Mouse (Mus musculus): Measurements from ENCODE around the gene Lpgat1.
A peak's percentile ranks its signal among the peaks of the same experiment; 100 is the strongest.

Gene Lpgat1

DNA sequence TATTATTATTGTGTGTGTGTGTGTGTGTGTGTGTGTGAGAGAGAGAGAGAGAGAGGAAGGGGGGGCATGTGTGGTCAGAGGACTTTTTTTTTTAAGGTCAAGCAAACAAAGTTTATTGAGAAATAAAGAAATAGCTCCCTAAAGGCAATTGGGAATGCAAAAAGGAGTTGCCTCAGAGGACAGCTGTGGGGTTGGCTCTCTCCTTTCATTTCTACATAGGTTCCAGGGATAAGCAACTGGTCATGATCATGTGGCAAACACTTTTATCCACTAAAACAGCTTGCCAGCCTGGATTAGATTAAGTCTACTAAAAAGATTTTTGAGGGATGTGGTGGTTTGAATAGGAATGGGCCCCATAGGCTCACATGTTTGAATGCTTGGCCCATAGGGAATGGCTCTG is 18.8 kb downstream of the Lpgat1 start:
- DNase-seq, result no peak

DNA sequence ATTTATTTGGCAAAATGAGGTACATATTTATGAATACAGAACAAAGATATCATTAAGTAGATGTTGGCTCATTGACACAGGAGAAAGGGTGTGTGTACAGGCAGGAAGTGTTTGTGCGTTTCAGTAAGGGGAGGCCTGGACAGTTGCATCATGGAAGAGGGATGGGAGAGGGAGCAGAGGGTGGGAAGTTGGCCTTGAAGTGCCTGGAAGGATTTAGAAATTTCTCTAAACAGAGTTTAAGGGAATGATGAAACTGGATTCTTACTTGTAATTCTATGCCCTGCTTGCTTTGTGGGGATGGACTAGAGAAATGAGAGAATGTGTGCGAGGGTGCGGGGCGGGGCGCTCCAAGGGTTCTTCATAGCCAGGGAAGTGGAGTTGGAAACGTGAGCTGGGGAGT is 20.2 kb downstream of the Lpgat1 start:
- no peak for DNase-seq

- no peak for DNase-seq
These were observed 21.1 kb downstream of the Lpgat1 start for GRCm38 (mm10) chr1:191738726-191739125.

DNA sequence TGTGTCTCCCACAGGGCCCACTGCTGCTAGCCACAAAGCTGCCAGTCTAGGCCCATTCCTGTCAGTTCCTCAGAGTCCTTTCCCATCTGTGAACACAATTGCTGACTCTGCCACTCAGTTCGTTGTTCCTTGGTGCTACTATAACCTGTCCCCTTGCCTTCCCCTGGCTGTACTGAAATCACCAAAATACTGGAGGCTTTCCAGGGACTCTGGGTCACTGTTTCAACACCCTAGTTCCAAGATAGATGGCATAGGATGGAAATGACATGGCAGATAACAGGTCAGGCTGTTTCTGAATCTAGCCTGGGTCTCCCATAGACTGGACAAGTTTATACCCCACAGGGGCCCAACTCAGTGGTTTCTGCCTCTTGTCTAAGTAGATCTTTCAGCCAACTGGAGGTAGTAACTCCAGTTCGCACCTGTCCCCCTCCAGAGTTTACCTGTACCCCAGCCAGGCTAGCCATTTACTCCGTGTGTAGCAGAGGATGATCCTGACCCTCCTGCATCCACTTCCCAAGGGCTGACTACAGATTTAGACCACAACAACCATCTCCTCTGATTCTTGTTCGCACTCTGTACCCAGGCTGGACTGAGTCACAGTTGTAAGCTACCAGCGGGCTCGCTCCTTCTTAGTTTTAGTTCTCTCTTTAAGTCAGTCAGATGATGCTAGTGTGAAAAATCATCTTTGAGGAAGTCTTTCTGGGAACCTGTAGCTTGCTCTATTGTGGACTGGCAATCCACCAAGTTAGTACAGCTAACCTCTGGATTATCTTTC is 23.1 kb downstream of the Lpgat1 start:
- no peak for DNase-seq

GRCm38 (mm10) chr1:191741635-191742034 is 24.0 kb downstream of the Lpgat1 start:
- no peak for DNase-seq

GRCm38 (mm10) chr1:191748431-191748830 is 30.8 kb downstream of the Lpgat1 start:
- DNase-seq, result peak; percentile 17

GRCm38 (mm10) chr1:191756520-191757199 is 39.0 kb downstream of the Lpgat1 start:
- no peak for DNase-seq

GRCm38 (mm10) chr1:191774106-191774505 is 56.5 kb downstream of the Lpgat1 start:
- DNase-seq, result no peak

GRCm38 (mm10) chr1:191775116-191775515 is 57.5 kb downstream of the Lpgat1 start:
- no peak for DNase-seq

- DNase-seq, result peak; percentile 51
These were observed 59.9 kb downstream of the Lpgat1 start for GRCm38 (mm10) chr1:191777521-191777920.

DNA sequence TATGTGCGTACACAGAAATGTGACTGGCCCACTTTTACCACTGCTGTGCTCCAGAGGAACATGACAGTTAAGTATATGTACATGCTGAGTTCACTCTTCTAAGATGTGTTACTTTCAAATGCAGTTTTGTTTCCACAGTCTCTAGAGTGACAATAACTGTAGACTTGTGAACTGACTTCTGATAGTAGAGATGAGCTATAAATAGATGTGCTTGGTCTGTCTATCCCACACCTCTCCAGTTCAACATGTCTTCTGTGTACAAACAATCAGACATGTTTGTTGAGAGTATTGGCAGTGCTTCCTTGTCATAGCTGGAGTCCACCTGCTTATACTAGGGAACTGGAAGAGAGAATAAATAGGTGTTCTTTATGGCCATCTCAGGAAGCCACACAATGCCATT is 62.8 kb downstream of the Lpgat1 start:
- DNase-seq, result no peak

DNA sequence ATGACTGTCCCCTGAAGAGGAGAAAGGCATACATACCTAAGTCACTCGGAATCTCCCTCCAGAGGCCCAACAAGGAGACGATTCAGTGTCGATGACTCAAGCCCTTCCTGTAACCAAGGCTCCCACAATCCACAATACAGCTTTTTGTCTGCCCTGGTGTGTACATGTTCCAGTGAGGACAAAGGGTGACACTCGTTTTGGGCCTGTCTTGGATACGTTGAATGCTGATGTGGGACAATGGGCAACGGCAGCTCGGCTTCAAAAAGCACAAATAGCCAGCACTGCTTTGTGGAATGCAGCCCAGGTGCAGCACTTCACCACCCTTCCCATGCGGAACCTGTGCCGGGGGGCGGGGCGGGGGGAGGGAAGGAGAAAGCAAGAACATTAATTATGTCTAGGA is 67.5 kb downstream of the Lpgat1 start:
- no peak for DNase-seq

DNA sequence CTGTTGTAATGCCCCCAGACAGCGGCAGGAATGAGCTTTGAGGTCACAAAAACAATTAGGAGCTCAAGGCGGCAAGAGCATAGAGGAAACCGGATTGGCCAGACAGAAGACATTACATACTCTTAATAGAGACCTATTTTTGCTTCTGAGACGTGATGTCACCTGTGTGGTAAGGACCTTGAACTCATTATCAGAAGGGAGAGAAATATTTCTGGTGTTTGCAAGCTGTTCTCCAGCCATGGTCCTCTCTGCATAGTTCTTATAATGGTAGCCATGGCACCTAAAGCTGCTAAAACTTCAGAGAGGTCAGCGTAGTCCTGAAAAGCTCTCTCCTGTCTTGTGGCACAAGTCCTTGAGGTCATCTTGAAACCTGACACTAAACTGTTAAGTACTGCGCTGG is 68.6 kb downstream of the Lpgat1 start:
- DNase-seq, result no peak

- DNase-seq, result no peak
These were observed 69.7 kb downstream of the Lpgat1 start for GRCm38 (mm10) chr1:191787379-191787778.

- DNase-seq, result no peak
These were observed 75.4 kb downstream of the Lpgat1 start for GRCm38 (mm10) chr1:191792991-191793390.

GRCm38 (mm10) chr1:191793888-191794532 is 76.4 kb downstream of the Lpgat1 start:
- no peak for DNase-seq

GRCm38 (mm10) chr1:191796238-191796896 is 78.7 kb downstream of the Lpgat1 start:
- DNase-seq, result no peak

GRCm38 (mm10) chr1:191802093-191802819 is 84.6 kb downstream of the Lpgat1 start:
- no peak for DNase-seq

DNA sequence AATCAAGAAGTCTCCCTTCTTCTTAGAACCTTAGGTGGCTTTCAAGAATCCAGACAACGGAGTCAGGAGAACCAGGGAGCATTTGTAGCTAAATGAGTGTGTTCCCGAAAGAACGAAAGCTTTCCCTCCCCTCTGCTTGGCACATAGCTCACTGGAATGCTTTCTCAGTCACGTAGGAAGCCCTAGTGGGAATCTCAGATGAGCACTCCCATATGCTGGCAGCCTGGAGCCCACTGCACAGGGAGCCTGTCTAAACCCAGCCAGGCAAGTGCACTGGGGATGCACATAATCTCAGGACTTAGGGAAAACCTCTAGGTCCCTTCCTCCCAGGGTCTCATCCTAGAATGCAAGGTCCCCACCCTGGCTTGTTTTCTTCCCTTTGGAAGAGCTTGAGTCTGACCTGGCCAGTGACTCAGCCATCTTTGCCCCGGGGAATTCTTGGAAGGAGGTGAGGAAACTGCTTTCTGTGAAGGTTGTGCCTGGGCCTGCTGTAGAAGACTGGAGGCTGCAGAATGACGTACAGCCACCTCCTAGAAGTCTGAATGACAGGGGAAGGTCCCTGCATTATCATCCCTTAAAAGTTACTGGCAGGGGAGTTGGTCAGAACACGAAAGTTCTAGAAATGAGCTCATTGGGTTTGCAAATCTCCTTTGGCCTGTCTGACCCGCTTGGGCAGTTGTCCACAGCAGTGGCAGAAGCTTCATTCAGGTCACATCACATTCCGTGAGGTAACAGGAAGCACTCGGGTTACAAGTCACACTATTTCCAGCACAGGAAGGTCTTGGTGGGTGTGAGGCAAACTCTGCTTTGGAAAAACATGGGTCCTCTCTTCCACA is 85.4 kb downstream of the Lpgat1 start:
- DNase-seq, result no peak

GRCm38 (mm10) chr1:191804747-191805146 is 87.1 kb downstream of the Lpgat1 start:
- DNase-seq, result no peak

- DNase-seq, result no peak
These were observed 88.2 kb downstream of the Lpgat1 start for GRCm38 (mm10) chr1:191805788-191806187.

DNA sequence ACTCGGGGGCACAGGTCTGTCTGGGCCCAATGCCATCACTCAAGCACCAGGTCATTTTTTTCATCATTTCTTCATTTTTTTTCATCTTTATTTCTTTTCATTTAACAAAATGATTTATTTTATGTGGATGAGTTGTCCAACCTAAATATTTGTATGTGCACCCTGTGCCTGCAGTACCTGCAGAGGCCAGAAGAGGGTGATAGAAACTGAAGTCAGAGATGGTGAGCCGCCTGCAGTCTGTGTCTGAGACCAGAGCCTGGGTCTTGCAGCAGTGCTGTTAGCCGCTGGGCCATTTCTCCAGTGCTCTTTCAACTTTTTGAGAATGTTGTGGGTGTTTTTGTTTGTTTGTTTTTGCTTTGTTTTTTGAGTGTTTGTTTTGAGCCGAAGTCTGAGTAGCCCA is 89.1 kb downstream of the Lpgat1 start:
- no peak for DNase-seq

Measured in retina, postnatal 1 day (tissue).